Mouse (Mus musculus) C2C12 (cell line): ENCODE data around the gene Nemp1.

Experiments
- CEBPB ChIP-seq: IDR thresholded peaks from one replicate; pipeline ENCODE4 v1.6.1; 2011; ENCODE audit warnings: low read depth, mild to moderate bottlenecking, control low read depth, moderate library complexity
- CTCF ChIP-seq: IDR thresholded peaks from one replicate; pipeline ENCODE4 v1.5.1; 2011; ENCODE audit not compliant: control insufficient read depth, insufficient read depth, insufficient read length
- MAX ChIP-seq: IDR thresholded peaks from one replicate; pipeline ENCODE4 v1.6.1; 2011; ENCODE audit warnings: mild to moderate bottlenecking, control low read depth
- MYOG ChIP-seq: IDR thresholded peaks from one replicate; pipeline ENCODE4 v1.6.1; 2011; ENCODE audit not compliant: control insufficient read depth, insufficient read length; ENCODE audit errors: extremely low read depth

DNA sequence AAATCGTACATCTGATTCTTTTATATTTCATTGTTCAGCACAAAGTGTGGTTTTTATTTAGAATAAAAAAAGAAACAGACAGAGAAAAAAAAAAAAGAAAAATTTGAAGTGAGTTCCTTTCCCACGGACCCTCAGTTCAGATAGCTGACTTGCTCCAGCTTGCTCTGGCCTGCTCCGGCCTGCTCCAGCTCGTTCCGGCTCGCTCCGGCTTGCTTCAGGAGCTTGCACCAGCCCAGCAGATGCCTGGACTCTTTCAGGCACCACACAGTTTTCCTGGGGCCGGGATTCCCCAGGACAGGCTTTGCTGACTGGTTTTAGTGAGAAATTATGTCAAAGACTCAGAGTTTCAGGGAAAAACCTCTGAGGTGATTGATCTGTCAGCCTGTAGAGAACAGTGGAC lies 80.6 kb downstream of the Nemp1 start:
- no peak for TF ChIP-seq CEBPB
- TF ChIP-seq CTCF = no peak
- TF ChIP-seq MAX = no peak
- TF ChIP-seq MYOG = no peak
